Mouse (Mus musculus) limb, embryonic 10.5 days (tissue): Measurements from ENCODE around the gene Gins2. TPM values are rescaled to one million over a fixed set of nuclear protein-coding genes. Genes with fewer than 3 reads are reported as not detected.

Experiments
- DNase-seq: peaks from one replicate; pipeline ENCODE4 v3.0.0-alpha.2; 2017; ENCODE audit warnings: low spot score
- H3K27ac ChIP-seq: fragments of 300-500 bp; sonication (generic); 2 replicates; pipeline ENCODE4 v1.5.1; 2016; ENCODE audit warnings: mild to moderate bottlenecking
- H3K27me3 ChIP-seq: fragments of 300-500 bp; sonication (generic); 2 replicates; pipeline ENCODE4 v1.6.1; 2016; ENCODE audit warnings: low read depth, mild to moderate bottlenecking; ENCODE audit not compliant: poor library complexity, severe bottlenecking
- H3K36me3 ChIP-seq: fragments of 300-500 bp; sonication (generic); 2 replicates; pipeline ENCODE4 v1.6.1; 2016; ENCODE audit warnings: mild to moderate bottlenecking, moderate library complexity
- H3K4me1 ChIP-seq: fragments of 300-500 bp; sonication (generic); 2 replicates; pipeline ENCODE4 v1.6.1; 2016
- H3K4me3 ChIP-seq: fragments of 300-500 bp; sonication (generic); 2 replicates; pipeline ENCODE4 v1.5.1; 2016; ENCODE audit warnings: mild to moderate bottlenecking, moderate library complexity
- H3K9me3 ChIP-seq: fragments of 300-500 bp; sonication (generic); replicated peaks from 2 replicates; pipeline ENCODE4 v1.6.1; 2016; ENCODE audit warnings: mild to moderate bottlenecking
- WGBS: fragments of 180-500 bp; shearing (Covaris S2); methylation state at CpG from one replicate; pipeline ENCODE4 v1.1.7; 2016; 5-methylcytosine and 5-hydroxymethylcytosine counted together
- polyA plus RNA-seq: library from polyadenylated mRNA; unstranded; fragments of >200 nt; fragmentation: Nextera tagmentation; extraction: Ambion mirVana; gene quantifications from 2 replicates; pipeline ENCODE4 v1.2.1, GENCODE M21; 2016

The Gins2 gene
- polyA plus RNA-seq, 1 experiment from 2014 or later = 153 TPM

DNA sequence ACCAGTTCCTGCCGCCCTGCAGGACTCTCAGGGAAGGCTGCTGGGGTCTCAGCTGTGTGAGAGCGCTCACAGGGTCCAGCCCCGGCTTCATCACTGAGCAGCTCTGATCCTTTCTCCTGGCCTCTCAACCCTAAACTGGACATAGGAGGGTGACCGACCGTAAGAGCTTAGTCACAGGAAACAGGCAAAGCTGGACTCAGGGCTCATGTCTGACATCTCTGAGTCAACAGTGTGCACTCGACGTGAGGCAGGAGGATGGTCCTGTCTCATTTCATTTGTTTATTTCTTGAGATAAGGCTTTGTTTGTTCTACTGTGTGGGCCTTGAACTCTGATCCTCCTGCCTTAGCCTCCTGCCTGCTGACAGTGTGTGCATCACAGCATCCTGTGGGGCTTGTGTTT lies 31.3 kb upstream of the Gins2 start:
- no peaks in the 10 kb centered on the region for H3K9me3 ChIP-seq
- no peaks in the 10 kb centered on the region for H3K27me3 ChIP-seq
- no peak overlapping the region for H3K4me3 ChIP-seq
- peaks cover 45% of the 10 kb centered on the region for H3K4me1 ChIP-seq
- 48% methylated on average over 7 of the region's 7 CpGs for WGBS
- peak overlapping the region; percentile 61; the same call in 1 of the 2 replicates for H3K27ac ChIP-seq
- DNase-seq = no peak
- H3K36me3 ChIP-seq = no peaks in the 10 kb centered on the region

GRCm38 (mm10) chr8:120619235-120620180 lies 30.4 kb upstream of the Gins2 start:
- 81% methylated on average over 11 of the region's 11 CpGs for WGBS
- peaks cover 42% of the 10 kb centered on the region for H3K4me1 ChIP-seq
- H3K27ac ChIP-seq = peak overlapping the region; percentile 61
- H3K27me3 ChIP-seq = no peaks in the 10 kb centered on the region
- H3K4me3 ChIP-seq = no peak overlapping the region
- H3K36me3 ChIP-seq = no peaks in the 10 kb centered on the region
- H3K9me3 ChIP-seq = no peaks in the 10 kb centered on the region
- DNase-seq = no peak

DNA sequence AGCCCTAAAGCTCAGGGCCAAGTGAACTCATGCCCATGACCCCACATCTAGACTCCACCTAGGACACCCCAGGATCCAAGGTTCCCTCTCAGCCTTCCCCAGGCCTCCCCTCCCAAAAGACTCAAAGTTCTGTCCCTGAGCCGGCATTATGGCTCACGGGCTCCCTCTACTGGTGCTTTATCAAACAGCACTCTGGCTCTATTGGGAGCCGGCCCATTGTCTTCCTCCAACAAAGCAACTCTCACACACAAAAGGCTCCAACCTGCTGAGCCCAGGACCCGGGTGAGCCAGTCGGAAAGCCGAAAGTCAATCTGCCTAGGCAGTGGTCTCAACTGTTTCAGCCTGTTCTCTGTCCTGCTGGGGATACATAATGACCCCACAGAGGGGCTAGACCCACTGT lies 29.0 kb upstream of the Gins2 start:
- H3K4me3 ChIP-seq = 0 out of 2 replicates have a peak overlapping the region, but pooled peaks have one; percentile 1
- 1% methylated on average over 6 of the region's 6 CpGs for WGBS

GRCm38 (mm10) chr8:120616663-120617626 lies 27.8 kb upstream of the Gins2 start:
- peaks cover 30% of the 10 kb centered on the region for H3K4me1 ChIP-seq
- 29% methylated on average over 8 of the region's 8 CpGs for WGBS
- no peak for DNase-seq
- H3K27ac ChIP-seq = peak overlapping the region; percentile 46; the same call in 1 of the 2 replicates
- no peaks in the 10 kb centered on the region for H3K27me3 ChIP-seq
- no peaks in the 10 kb centered on the region for H3K36me3 ChIP-seq
- H3K9me3 ChIP-seq = no peaks in the 10 kb centered on the region
- H3K4me3 ChIP-seq = no peak overlapping the region

More for the DNA sequence above, 29.0 kb upstream of the Gins2 start:
- Histone ChIP-seq H3K36me3 (no peaks in the 10 kb centered on the region), H3K9me3 (no peaks in the 10 kb centered on the region), H3K27me3 (no peaks in the 10 kb centered on the region), H3K4me1 (peaks cover 34% of the 10 kb centered on the region), H3K27ac (peak overlapping the region; percentile 77)
- peak; percentile 88 for DNase-seq

- H3K27me3 ChIP-seq = 0 out of 2 replicates have a peak, but pooled peaks cover 7% of the 10 kb centered on the region
- WGBS = 95% methylated on average over 3 of the region's 3 CpGs
These were observed 25.4 kb upstream of the Gins2 start for GRCm38 (mm10) chr8:120614491-120614890.

GRCm38 (mm10) chr8:120610824-120611223 lies 21.7 kb upstream of the Gins2 start:
- Histone ChIP-seq H3K36me3 (no peaks in the 10 kb centered on the region), H3K27me3 (0 out of 2 replicates have a peak, but pooled peaks cover 15% of the 10 kb centered on the region), H3K4me3 (no peak overlapping the region), H3K9me3 (no peaks in the 10 kb centered on the region), H3K27ac (no peak overlapping the region), H3K4me1 (peaks cover 12% of the 10 kb centered on the region)
- DNase-seq = no peak
- 91% methylated on average over 6 of the region's 6 CpGs for WGBS

More at GRCm38 (mm10) chr8:120614491-120614890, 25.4 kb upstream of the Gins2 start:
- Histone ChIP-seq H3K36me3 (no peaks in the 10 kb centered on the region), H3K27ac (no peak overlapping the region), H3K4me3 (no peak overlapping the region), H3K4me1 (peaks cover 18% of the 10 kb centered on the region), H3K9me3 (no peaks in the 10 kb centered on the region)
- no peak for DNase-seq

DNA sequence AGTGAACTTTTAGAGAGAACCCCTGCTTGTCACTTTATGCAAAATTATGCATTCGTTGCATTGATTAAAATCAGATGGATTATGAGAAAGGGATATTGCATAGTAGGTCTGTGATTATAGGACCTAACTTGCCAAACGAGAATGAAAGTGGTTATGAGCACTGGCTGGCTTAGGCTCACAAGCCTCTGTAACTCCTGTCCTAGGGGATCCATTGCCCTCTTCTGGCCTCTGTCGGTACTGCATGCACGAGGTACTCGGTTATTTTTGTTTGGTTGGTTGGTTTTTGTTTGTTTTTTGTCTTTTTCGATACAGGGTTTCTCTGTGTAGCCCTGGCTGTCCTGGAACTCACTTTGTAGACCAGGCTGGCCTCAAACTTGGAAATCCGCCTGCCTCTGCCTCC lies 18.8 kb upstream of the Gins2 start:
- Histone ChIP-seq H3K36me3 (no peaks in the 10 kb centered on the region), H3K27ac (no peak overlapping the region), H3K27me3 (0 out of 2 replicates have a peak, but pooled peaks cover 15% of the 10 kb centered on the region), H3K4me3 (no peak overlapping the region), H3K4me1 (peaks cover 14% of the 10 kb centered on the region), H3K9me3 (no peaks in the 10 kb centered on the region)
- peak; percentile 86 for DNase-seq
- 16% methylated on average over 7 of the region's 7 CpGs for WGBS

GRCm38 (mm10) chr8:120607460-120607859 lies 18.4 kb upstream of the Gins2 start:
- Histone ChIP-seq H3K9me3 (no peaks in the 10 kb centered on the region), H3K4me1 (peaks cover 19% of the 10 kb centered on the region), H3K27ac (no peak overlapping the region), H3K4me3 (no peak overlapping the region), H3K27me3 (0 out of 2 replicates have a peak, but pooled peaks cover 15% of the 10 kb centered on the region), H3K36me3 (no peaks in the 10 kb centered on the region)
- DNase-seq = no peak
- WGBS = 83% methylated on average over 9 of the region's 9 CpGs

GRCm38 (mm10) chr8:120602672-120603071 lies 13.6 kb upstream of the Gins2 start:
- no peak overlapping the region for H3K4me3 ChIP-seq
- no peaks in the 10 kb centered on the region for H3K36me3 ChIP-seq
- peak overlapping the region; percentile 62; the same call in 1 of the 2 replicates for H3K27ac ChIP-seq
- DNase-seq = no peak
- 53% methylated on average over 6 of the region's 6 CpGs for WGBS
- H3K4me1 ChIP-seq = peaks cover 33% of the 10 kb centered on the region
- no peaks in the 10 kb centered on the region for H3K9me3 ChIP-seq
- H3K27me3 ChIP-seq = peaks cover 17% of the 10 kb centered on the region

DNA sequence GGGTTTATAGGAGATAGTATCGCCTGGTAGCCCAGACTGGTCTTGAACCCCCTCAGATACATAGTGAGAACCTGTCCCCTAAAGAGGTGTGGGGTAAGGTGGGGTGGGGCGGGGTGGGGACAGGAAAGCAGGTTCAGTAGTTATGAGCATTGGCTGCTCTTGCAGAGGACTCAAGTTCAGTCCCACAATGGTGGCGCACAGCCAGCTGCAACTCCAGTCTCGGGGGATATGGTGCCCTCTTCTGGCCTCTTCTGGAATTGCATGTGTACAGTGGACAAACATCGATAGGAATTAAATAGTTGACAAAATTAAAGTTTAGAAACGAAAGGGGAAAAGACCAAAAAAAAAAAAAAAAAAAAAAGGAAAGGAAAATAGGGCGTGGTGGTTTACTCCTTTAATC lies 10.4 kb upstream of the Gins2 start:
- Histone ChIP-seq H3K4me3 (no peak overlapping the region), H3K27me3 (peaks cover 24% of the 10 kb centered on the region), H3K36me3 (no peaks in the 10 kb centered on the region), H3K4me1 (peaks cover 20% of the 10 kb centered on the region), H3K27ac (no peak overlapping the region), H3K9me3 (no peaks in the 10 kb centered on the region)
- WGBS = 53% methylated on average over 7 of the region's 7 CpGs
- DNase-seq = peak; percentile 74

GRCm38 (mm10) chr8:120598579-120598978 lies 9.5 kb upstream of the Gins2 start:
- Histone ChIP-seq H3K9me3 (no peaks in the 10 kb centered on the region), H3K36me3 (no peaks in the 10 kb centered on the region), H3K27me3 (peaks cover 24% of the 10 kb centered on the region), H3K4me3 (peak overlapping the region; percentile 26), H3K27ac (peak overlapping the region; percentile 50; the same call in 1 of the 2 replicates), H3K4me1 (peaks cover 20% of the 10 kb centered on the region)
- peak; percentile 50 for DNase-seq
- WGBS = 23% methylated on average over 24 of the region's 24 CpGs

DNA sequence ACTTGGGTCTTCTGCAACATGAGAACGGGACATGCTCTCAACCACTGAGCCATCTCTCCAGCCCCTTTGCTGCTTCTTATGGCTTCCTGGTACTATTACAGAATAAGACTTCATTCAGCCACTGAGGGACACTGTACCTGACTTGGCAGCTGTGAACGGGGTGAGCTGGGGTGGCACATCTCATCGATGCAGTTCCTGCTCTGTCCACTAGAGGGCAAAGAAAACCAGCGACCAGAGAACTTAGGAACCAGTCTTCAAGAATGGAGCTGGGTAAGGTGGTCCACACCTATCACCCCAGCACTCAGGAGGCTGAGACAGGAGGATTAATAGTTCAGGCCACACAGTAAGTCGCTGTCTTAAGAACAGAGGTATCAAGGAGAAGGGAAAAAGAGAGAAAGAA lies 6.9 kb upstream of the Gins2 start:
- WGBS = 10% methylated on average over 5 of the region's 5 CpGs
- no peak overlapping the region for H3K27ac ChIP-seq
- H3K4me1 ChIP-seq = peaks cover 19% of the 10 kb centered on the region
- no peaks in the 10 kb centered on the region for H3K36me3 ChIP-seq
- peaks cover 24% of the 10 kb centered on the region for H3K27me3 ChIP-seq
- DNase-seq = peak; percentile 85
- H3K4me3 ChIP-seq = no peak overlapping the region
- H3K9me3 ChIP-seq = no peaks in the 10 kb centered on the region
